Mouse (Mus musculus): ENCODE measurements around the gene 1700020D05Rik. TPM values are rescaled to one million over a fixed set of nuclear protein-coding genes. Genes with fewer than 3 reads are reported as not detected.

1700020D05Rik gene
- polyA plus RNA-seq, 1 experiment from 2014 or later, result not detected

- peaks cover 19% of the 10 kb centered on the region for H3K36me3 ChIP-seq
- H3K4me3 ChIP-seq, result peak overlapping the region; percentile 69
- 5% methylated on average over 26 of the region's 26 CpGs for WGBS (ENCODE audit: insufficient replicate concordance)
- ATAC-seq, result no peak
- peak overlapping the region; percentile 73 for H3K9ac ChIP-seq
- H3K4me2 ChIP-seq, result peak overlapping the region; percentile 87
- no peaks in the 10 kb centered on the region for H3K9me3 ChIP-seq (replicated peaks)
- H3K4me1 ChIP-seq, result peaks cover 48% of the 10 kb centered on the region
- H3K27ac ChIP-seq, result peak overlapping the region; percentile 54
- peaks cover 9% of the 10 kb centered on the region for H3K27me3 ChIP-seq (replicated peaks)
These were observed 47.2 kb downstream of the 1700020D05Rik start for GRCm38 (mm10) chr19:5456241-5456921.

DNA sequence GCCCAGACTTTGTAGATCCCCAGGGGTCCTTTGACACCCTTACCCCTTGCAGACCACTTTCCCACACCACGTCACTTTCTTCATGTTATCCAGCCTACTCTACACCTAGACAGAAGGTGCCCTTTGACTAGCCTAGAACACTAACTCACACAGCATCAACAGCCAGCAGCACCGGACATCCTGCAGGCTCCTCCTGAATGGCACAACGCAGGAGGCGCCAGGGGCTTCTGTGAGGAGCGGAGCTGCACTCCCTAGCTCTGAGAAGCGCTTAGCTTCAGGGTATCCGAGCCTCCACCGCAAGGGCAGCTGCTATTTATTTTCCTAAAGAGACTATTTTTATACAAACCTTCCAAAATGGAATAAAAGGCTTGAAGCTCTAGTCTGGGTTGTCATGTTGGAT lies 48.0 kb downstream of the 1700020D05Rik start:
- H3K4me2 ChIP-seq, result peak overlapping the region; percentile 87
- H3K27me3 ChIP-seq (replicated peaks), result peaks cover 17% of the 10 kb centered on the region
- peak overlapping the region; percentile 69 for H3K4me3 ChIP-seq
- peaks cover 42% of the 10 kb centered on the region for H3K4me1 ChIP-seq
- ATAC-seq, result no peak
- H3K9ac ChIP-seq, result peak overlapping the region; percentile 73; the same call in 1 of the 2 replicates
- no peaks in the 10 kb centered on the region for H3K9me3 ChIP-seq (replicated peaks)
- no peak overlapping the region for H3K27ac ChIP-seq
- 68% methylated on average over 8 of the region's 8 CpGs for WGBS (ENCODE audit: insufficient replicate concordance)
- peaks cover 19% of the 10 kb centered on the region for H3K36me3 ChIP-seq

DNA sequence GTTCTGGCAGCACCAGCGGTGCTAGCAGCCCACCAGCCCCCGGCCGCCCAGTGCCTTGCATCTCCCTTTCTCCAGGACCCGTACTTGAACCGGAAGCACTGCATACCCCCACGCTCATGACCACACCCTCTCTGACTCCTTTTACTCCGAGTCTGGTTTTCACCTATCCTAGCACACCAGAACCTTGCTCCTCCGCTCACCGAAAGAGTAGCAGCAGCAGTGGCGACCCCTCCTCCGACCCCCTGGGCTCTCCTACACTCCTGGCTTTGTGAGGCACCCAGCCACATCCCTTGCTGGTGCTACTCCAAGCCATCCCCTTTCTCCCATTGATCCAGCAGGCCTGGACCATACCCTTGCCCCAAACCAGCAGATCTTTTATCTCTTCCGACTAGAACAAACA lies 48.5 kb downstream of the 1700020D05Rik start:
- ATAC-seq, result no peak
- WGBS (ENCODE audit: insufficient replicate concordance), result 70% methylated on average over 12 of the region's 12 CpGs
- H3K36me3 ChIP-seq, result peaks cover 19% of the 10 kb centered on the region
- no peak overlapping the region for H3K4me3 ChIP-seq
- peaks cover 39% of the 10 kb centered on the region for H3K4me1 ChIP-seq
- H3K9me3 ChIP-seq (replicated peaks), result no peaks in the 10 kb centered on the region
- no peak overlapping the region for H3K9ac ChIP-seq
- H3K27ac ChIP-seq, result no peak overlapping the region
- peaks cover 22% of the 10 kb centered on the region for H3K27me3 ChIP-seq (replicated peaks)
- H3K4me2 ChIP-seq, result peak overlapping the region; percentile 87

Other genes starting within 250 kb of the 1700020D05Rik start
- 17.2 and 19.7 TPM in 2 replicates for gene Pacs1, start 230.7 kb downstream of the 1700020D05Rik start, polyA plus RNA-seq (2016; fragmentation: Nextera tagmentation; extraction: Ambion mirVana)
- gene Sf3b2, start 208.3 kb downstream of the 1700020D05Rik start, polyA plus RNA-seq (2016; fragmentation: Nextera tagmentation; extraction: Ambion mirVana), result 183 and 187 TPM in 2 replicates
- gene Gal3st3, start 205.5 kb downstream of the 1700020D05Rik start, polyA plus RNA-seq (2016; fragmentation: Nextera tagmentation; extraction: Ambion mirVana), result 0.29 and 0.54 TPM in 2 replicates
- gene Catsper1, start 168.0 kb downstream of the 1700020D05Rik start, polyA plus RNA-seq (2016; fragmentation: Nextera tagmentation; extraction: Ambion mirVana), result not detected in 2 replicates
- not detected in 2 replicates for gene Cst6, start 154.2 kb downstream of the 1700020D05Rik start, polyA plus RNA-seq (2016; fragmentation: Nextera tagmentation; extraction: Ambion mirVana)
- gene Eif1ad, start 137.0 kb downstream of the 1700020D05Rik start, polyA plus RNA-seq (2016; fragmentation: Nextera tagmentation; extraction: Ambion mirVana), result 50.3 and 54.0 TPM in 2 replicates
- 365 and 372 TPM in 2 replicates for gene Banf1, start 136.6 kb downstream of the 1700020D05Rik start, polyA plus RNA-seq (2016; fragmentation: Nextera tagmentation; extraction: Ambion mirVana)
- 69.9 and 72.5 TPM in 2 replicates for gene Sart1, start 115.1 kb downstream of the 1700020D05Rik start, polyA plus RNA-seq (2016; fragmentation: Nextera tagmentation; extraction: Ambion mirVana)
- gene Tsga10ip, start 101.3 kb downstream of the 1700020D05Rik start, polyA plus RNA-seq (2016; fragmentation: Nextera tagmentation; extraction: Ambion mirVana), result 0.22 TPM in 1 of 2 replicates, not detected in the other
- gene Drap1, start 78.8 kb downstream of the 1700020D05Rik start, polyA plus RNA-seq (2016; fragmentation: Nextera tagmentation; extraction: Ambion mirVana), result 108 TPM in 2 replicates
- 21.8 and 24.0 TPM in 2 replicates for gene AI837181, start 78.6 kb downstream of the 1700020D05Rik start, polyA plus RNA-seq (2016; fragmentation: Nextera tagmentation; extraction: Ambion mirVana)
- gene Fosl1, start 56.2 kb downstream of the 1700020D05Rik start, polyA plus RNA-seq (2016; fragmentation: Nextera tagmentation; extraction: Ambion mirVana), result not detected in 2 replicates
- gene Ccdc85b, start 45.9 kb downstream of the 1700020D05Rik start, polyA plus RNA-seq (2016; fragmentation: Nextera tagmentation; extraction: Ambion mirVana), result 4.1 and 4.8 TPM in 2 replicates
- 44.3 and 45.2 TPM in 2 replicates for gene Fibp, start 43.2 kb downstream of the 1700020D05Rik start, polyA plus RNA-seq (2016; fragmentation: Nextera tagmentation; extraction: Ambion mirVana)
- gene Ctsw, start 35.3 kb downstream of the 1700020D05Rik start, polyA plus RNA-seq (2016; fragmentation: Nextera tagmentation; extraction: Ambion mirVana), result 0.43 and 0.53 TPM in 2 replicates
- 30.0 and 30.6 TPM in 2 replicates for gene Efemp2, start 29.8 kb downstream of the 1700020D05Rik start, polyA plus RNA-seq (2016; fragmentation: Nextera tagmentation; extraction: Ambion mirVana)
- 22.2 and 22.9 TPM in 2 replicates for gene Mus81, start 15.4 kb downstream of the 1700020D05Rik start, polyA plus RNA-seq (2016; fragmentation: Nextera tagmentation; extraction: Ambion mirVana)
- gene Cfl1, start 13.3 kb downstream of the 1700020D05Rik start, polyA plus RNA-seq (2016; fragmentation: Nextera tagmentation; extraction: Ambion mirVana), result 1,523 and 1,533 TPM in 2 replicates
- 7.5 and 8.8 TPM in 2 replicates for gene Snx32, start 6.8 kb upstream of the 1700020D05Rik start, polyA plus RNA-seq (2016; fragmentation: Nextera tagmentation; extraction: Ambion mirVana)
- gene Ovol1, start 56.9 kb upstream of the 1700020D05Rik start, polyA plus RNA-seq (2016; fragmentation: Nextera tagmentation; extraction: Ambion mirVana), result not detected in 2 replicates
- gene Ap5b1, start 64.2 kb upstream of the 1700020D05Rik start, polyA plus RNA-seq (2016; fragmentation: Nextera tagmentation; extraction: Ambion mirVana), result 3.4 and 3.5 TPM in 2 replicates
- 171 and 177 TPM in 2 replicates for gene Rnaseh2c, start 98.1 kb upstream of the 1700020D05Rik start, polyA plus RNA-seq (2016; fragmentation: Nextera tagmentation; extraction: Ambion mirVana)
- 24.9 and 26.8 TPM in 2 replicates for gene Kat5, start 106.5 kb upstream of the 1700020D05Rik start, polyA plus RNA-seq (2016; fragmentation: Nextera tagmentation; extraction: Ambion mirVana)
- gene Rela, start 133.7 kb upstream of the 1700020D05Rik start, polyA plus RNA-seq (2016; fragmentation: Nextera tagmentation; extraction: Ambion mirVana), result 32.1 and 33.6 TPM in 2 replicates
- gene Sipa1, start 159.9 kb upstream of the 1700020D05Rik start, polyA plus RNA-seq (2016; fragmentation: Nextera tagmentation; extraction: Ambion mirVana), result 41.4 and 41.8 TPM in 2 replicates
- gene Map3k11, start 185.0 kb upstream of the 1700020D05Rik start, polyA plus RNA-seq (2016; fragmentation: Nextera tagmentation; extraction: Ambion mirVana), result 25.8 and 27.7 TPM in 2 replicates
- 18.4 and 18.6 TPM in 2 replicates for gene Pcnx3, start 185.1 kb upstream of the 1700020D05Rik start, polyA plus RNA-seq (2016; fragmentation: Nextera tagmentation; extraction: Ambion mirVana)
- 0.18 and 0.19 TPM in 2 replicates for gene Kcnk7, start 200.6 kb upstream of the 1700020D05Rik start, polyA plus RNA-seq (2016; fragmentation: Nextera tagmentation; extraction: Ambion mirVana)
- gene Ehbp1l1, start 222.5 kb upstream of the 1700020D05Rik start, polyA plus RNA-seq (2016; fragmentation: Nextera tagmentation; extraction: Ambion mirVana), result 122 and 124 TPM in 2 replicates
- 45.1 and 45.3 TPM in 2 replicates for gene Fam89b, start 225.9 kb upstream of the 1700020D05Rik start, polyA plus RNA-seq (2016; fragmentation: Nextera tagmentation; extraction: Ambion mirVana)
- gene Ltbp3, start 237.1 kb upstream of the 1700020D05Rik start, polyA plus RNA-seq (2016; fragmentation: Nextera tagmentation; extraction: Ambion mirVana), result 3.7 and 3.8 TPM in 2 replicates